Mouse (Mus musculus) heart, adult 2 months (tissue): ENCODE data around the gene Plch2.

Experiments used
- CTCF ChIP-seq: fragments of 200-600 bp; IDR thresholded peaks from 2 replicates; pipeline ENCODE4 v1.8.1; 2022; ENCODE audit warnings: antibody characterized with exemption, mild to moderate bottlenecking, moderate library complexity
- EP300 ChIP-seq: fragments of 200-500 bp; IDR thresholded peaks from 2 replicates; pipeline ENCODE4 v1.6.1; 2011; ENCODE audit warnings: low read depth, low read length, control low read depth; ENCODE audit not compliant: insufficient read depth
- POLR2A ChIP-seq: fragments of 200-500 bp; IDR thresholded peaks from 2 replicates; pipeline ENCODE4 v1.6.1; 2011; ENCODE audit warnings: mild to moderate bottlenecking, low read depth, low read length, control low read depth; ENCODE audit not compliant: insufficient read depth

DNA sequence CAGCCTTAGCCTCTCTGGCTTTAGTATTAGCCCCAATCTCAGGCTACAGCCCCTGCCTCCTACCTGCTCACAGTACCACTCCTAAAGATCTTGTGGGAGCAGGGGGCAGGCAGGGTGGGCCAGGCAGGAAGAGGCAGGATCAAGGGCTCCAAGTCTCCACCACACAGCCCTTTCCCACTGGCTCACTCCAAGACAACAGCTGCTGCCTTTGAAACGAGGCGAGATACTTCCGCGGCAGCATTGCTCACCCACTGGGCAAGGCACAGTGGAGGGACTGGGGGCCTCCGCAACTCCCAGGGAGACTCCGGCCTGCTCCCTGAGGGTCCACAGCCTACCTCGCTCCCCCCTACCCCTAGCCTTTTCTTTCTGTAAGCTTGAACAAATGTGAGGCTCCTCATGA is 22.4 kb downstream of the Plch2 start:
- TF ChIP-seq EP300 (no peak), CTCF (no peak), POLR2A (no peak)
